Comparison of ENCODE assay signal across 9 mouse cellular contexts in genomic region chr6:32590979-32591758, GRCm38 (mm10). TPM values are rescaled to one million over a fixed set of nuclear protein-coding genes. Genes with fewer than 3 reads are reported as not detected.
DNase-seq lines count a peak whose midpoint lies in the region; ATAC-seq and TF ChIP-seq lines count a peak whose summit lies in the region.
"Had no signal": no experiment of that assay in that cellular context is flagged by ENCODE, and none has a peak within 500 bp of the region (broad histone marks: within the 10 kb centered on the region; RNA-seq: fewer than 3 reads in every experiment).

No protein-coding gene starts in this region.

- no peak overlapping the region for H3K27ac ChIP-seq in forebrain, embryonic 14.5 days (ENCODE audit: low read depth, low read length)
- no peak overlapping the region for H3K27ac ChIP-seq in forebrain, embryonic 15.5 days (replicated peaks)
- H3K27ac ChIP-seq in embryonic facial prominence, embryonic 10.5 days (replicated peaks): no peak overlapping the region
- no peak overlapping the region for H3K27ac ChIP-seq in hindbrain, postnatal 0 days
- H3K27ac ChIP-seq: liver, embryonic 15.5 days had no signal

- no peak overlapping the region for H3K9ac ChIP-seq in forebrain, embryonic 14.5 days (ENCODE audit: low read length)
- no peak overlapping the region for H3K9ac ChIP-seq in forebrain, embryonic 15.5 days (replicated peaks)
- H3K9ac ChIP-seq in hindbrain, postnatal 0 days (replicated peaks; ENCODE audit: low read length): no peak overlapping the region
- H3K9ac ChIP-seq: liver, embryonic 15.5 days had no signal

- no peaks in the 10 kb centered on the region for H3K9me3 ChIP-seq in forebrain, embryonic 14.5 days (replicated peaks; ENCODE audit: control insufficient read depth, low read length)
- no peaks in the 10 kb centered on the region for H3K9me3 ChIP-seq in forebrain, embryonic 15.5 days
- no peaks in the 10 kb centered on the region for H3K9me3 ChIP-seq in embryonic facial prominence, embryonic 10.5 days
- H3K9me3 ChIP-seq in hindbrain, postnatal 0 days (ENCODE audit: low read length): no peaks in the 10 kb centered on the region
- H3K9me3 ChIP-seq: liver, embryonic 15.5 days had no signal

- no peaks in the 10 kb centered on the region for H3K4me1 ChIP-seq in forebrain, embryonic 14.5 days (ENCODE audit: control insufficient read depth, insufficient read depth, low read length)
- peaks cover 9% of the 10 kb centered on the region for H3K4me1 ChIP-seq in forebrain, embryonic 15.5 days
- H3K4me1 ChIP-seq in embryonic facial prominence, embryonic 10.5 days: peaks cover 35% of the 10 kb centered on the region
- H3K4me1 ChIP-seq in hindbrain, postnatal 0 days (ENCODE audit: insufficient read depth, low read length): no peaks in the 10 kb centered on the region
- H3K4me1 ChIP-seq: liver, embryonic 15.5 days had no signal

- 37% methylated on average over 13 of the region's 13 CpGs for WGBS in forebrain, embryonic 14.5 days
- WGBS in forebrain, embryonic 15.5 days: 43% methylated on average over 13 of the region's 13 CpGs
- 27% methylated on average over 13 of the region's 13 CpGs for WGBS in embryonic facial prominence, embryonic 10.5 days
- 30% methylated on average over 13 of the region's 13 CpGs for WGBS in hindbrain, postnatal 0 days

- no peak for ATAC-seq in forebrain, embryonic 14.5 days
- ATAC-seq in forebrain, embryonic 15.5 days (replicated peaks): no peak
- peak; percentile 18; the same call in 1 of the 2 replicates for ATAC-seq in hindbrain, postnatal 0 days

- no peak overlapping the region for H3K4me2 ChIP-seq in forebrain, embryonic 14.5 days (ENCODE audit: low read length)
- no peak overlapping the region for H3K4me2 ChIP-seq in forebrain, embryonic 15.5 days (replicated peaks)
- no peak overlapping the region for H3K4me2 ChIP-seq in hindbrain, postnatal 0 days (ENCODE audit: low read depth, low read length)
- H3K4me2 ChIP-seq: liver, embryonic 15.5 days had no signal

- no peak overlapping the region for H3K4me3 ChIP-seq in forebrain, embryonic 14.5 days (ENCODE audit: low read depth, low read length)
- no peak overlapping the region for H3K4me3 ChIP-seq in forebrain, embryonic 15.5 days
- H3K4me3 ChIP-seq in embryonic facial prominence, embryonic 10.5 days: no peak overlapping the region
- H3K4me3 ChIP-seq in hindbrain, postnatal 0 days (ENCODE audit: low read length): no peak overlapping the region
- H3K4me3 ChIP-seq: liver, embryonic 15.5 days had no signal

- peak; percentile 89 for TF ChIP-seq CTCF in hindbrain, postnatal 0 days (IDR thresholded peaks at IDR 0.05; ENCODE audit: low read depth)

- peak; percentile 85 for DNase-seq in forebrain, embryonic 14.5 days (ENCODE audit: low spot score)
- peak; percentile 36 to 60 for DNase-seq in adrenal gland, postnatal 4 days (ENCODE audit: low spot score in 2 of 2)
- peak; percentile 78 for DNase-seq in embryonic facial prominence, embryonic 10.5 days (ENCODE audit: low spot score)
- DNase-seq in hindbrain, postnatal 0 days (ENCODE audit: low spot score): peak; percentile 90
- peak; percentile 57 for DNase-seq in left cerebral cortex, adult 11 months (ENCODE audit: low spot score)
- DNase-seq in lung, postnatal 36 days: peak; percentile 91
- DNase-seq in testis, postnatal 14 days (ENCODE audit: low spot score): peak; percentile 47

- no peaks in the 10 kb centered on the region for H3K36me3 ChIP-seq in forebrain, embryonic 14.5 days (ENCODE audit: control insufficient read depth, insufficient read depth, low read length)
- H3K36me3 ChIP-seq in forebrain, embryonic 15.5 days: no peaks in the 10 kb centered on the region
- no peaks in the 10 kb centered on the region for H3K36me3 ChIP-seq in embryonic facial prominence, embryonic 10.5 days (replicated peaks)
- no peaks in the 10 kb centered on the region for H3K36me3 ChIP-seq in hindbrain, postnatal 0 days (ENCODE audit: insufficient read depth, low read length)
- H3K36me3 ChIP-seq: liver, embryonic 15.5 days had no signal

- H3K27me3 ChIP-seq in forebrain, embryonic 14.5 days (replicated peaks; ENCODE audit: control insufficient read depth, insufficient read depth, low read length): 0 out of 2 replicates have a peak, but pooled peaks cover 8% of the 10 kb centered on the region
- H3K27me3 ChIP-seq in forebrain, embryonic 15.5 days: 0 out of 2 replicates have a peak, but pooled peaks cover 3% of the 10 kb centered on the region
- H3K27me3 ChIP-seq in embryonic facial prominence, embryonic 10.5 days (replicated peaks; ENCODE audit: low read depth, poor library complexity, severe bottlenecking): peaks cover 56% of the 10 kb centered on the region
- H3K27me3 ChIP-seq in hindbrain, postnatal 0 days (ENCODE audit: insufficient read depth, low read length): no peaks in the 10 kb centered on the region

RNA-seq across cellular contexts. Expression of gene Plxna4, which starts 3.2 kb away (rescaled TPM):
- 19.9 and 24.0 TPM in 2 replicates for polyA plus RNA-seq in forebrain, embryonic 14.5 days (2014; fragmentation: Nextera tagmentation; extraction: Ambion mirVana)
- polyA plus RNA-seq in forebrain, embryonic 15.5 days (2015; fragmentation: Nextera tagmentation; extraction: Ambion mirVana): 28.7 and 29.6 TPM in 2 replicates
- 10 to 100 TPM; 12.8 to 17.5 TPM for total RNA-seq in adrenal gland, postnatal 4 days (2021)
- polyA plus RNA-seq in embryonic facial prominence, embryonic 10.5 days (2016; fragmentation: Nextera tagmentation; extraction: Ambion mirVana): 1.7 and 1.9 TPM in 2 replicates
- total RNA-seq in hindbrain, postnatal 0 days (2014; rRNA removed): 43.4 and 44.2 TPM in 2 replicates
- polyA plus RNA-seq in hindbrain, postnatal 0 days (2015; fragmentation: Nextera tagmentation; extraction: Ambion mirVana): 9.9 and 10.1 TPM in 2 replicates
